Mouse (Mus musculus): ENCODE data around the gene Trim2.

Gene Trim2

GRCm38 (mm10) chr3:84306777-84307176, at the start of gene Trim2:
Gene Trim2, minus strand, starts transcription at chr3:84306877.
- no peak for DNase-seq (ENCODE audit: low read depth, low spot score)

- DNase-seq (ENCODE audit: low read depth, low spot score): no peak
Measured at GRCm38 (mm10) chr3:84355930-84356689, 49.4 kb upstream of the Trim2 start.

- DNase-seq (ENCODE audit: low read depth, low spot score): peak; percentile 68
Measured at GRCm38 (mm10) chr3:84352353-84353034, 45.8 kb upstream of the Trim2 start.

- no peak for DNase-seq (ENCODE audit: low read depth, low spot score)
Measured at GRCm38 (mm10) chr3:84350311-84350710, 43.6 kb upstream of the Trim2 start.

- no peak for DNase-seq (ENCODE audit: low read depth, low spot score)
Measured at GRCm38 (mm10) chr3:84349771-84350170, 43.1 kb upstream of the Trim2 start.

- DNase-seq (ENCODE audit: low read depth, low spot score): no peak
Measured at GRCm38 (mm10) chr3:84347426-84347825, 40.7 kb upstream of the Trim2 start.

GRCm38 (mm10) chr3:84346456-84347150, 39.9 kb upstream of the Trim2 start:
- DNase-seq (ENCODE audit: low read depth, low spot score): no peak

GRCm38 (mm10) chr3:84345646-84345980, 38.9 kb upstream of the Trim2 start:
- no peak for DNase-seq (ENCODE audit: low read depth, low spot score)

- DNase-seq (ENCODE audit: low read depth, low spot score): peak; percentile 87
Measured at GRCm38 (mm10) chr3:84344725-84345645, 38.3 kb upstream of the Trim2 start.

GRCm38 (mm10) chr3:84343101-84343500, 36.4 kb upstream of the Trim2 start:
- no peak for DNase-seq (ENCODE audit: low read depth, low spot score)

GRCm38 (mm10) chr3:84341811-84342210, 35.1 kb upstream of the Trim2 start:
- DNase-seq (ENCODE audit: low read depth, low spot score): no peak

- no peak for DNase-seq (ENCODE audit: low read depth, low spot score)
Measured at GRCm38 (mm10) chr3:84337585-84337984, 30.9 kb upstream of the Trim2 start.

- DNase-seq (ENCODE audit: low read depth, low spot score): no peak
Measured at GRCm38 (mm10) chr3:84336342-84336741, 29.7 kb upstream of the Trim2 start.

- no peak for DNase-seq (ENCODE audit: low read depth, low spot score)
Measured at GRCm38 (mm10) chr3:84335421-84336073, 28.9 kb upstream of the Trim2 start.

- no peak for DNase-seq (ENCODE audit: low read depth, low spot score)
Measured at GRCm38 (mm10) chr3:84334771-84335420, 28.2 kb upstream of the Trim2 start.

GRCm38 (mm10) chr3:84333400-84334349, 27.0 kb upstream of the Trim2 start:
- peak; percentile 67 for DNase-seq (ENCODE audit: low read depth, low spot score)

GRCm38 (mm10) chr3:84330210-84330609, 23.5 kb upstream of the Trim2 start:
- no peak for DNase-seq (ENCODE audit: low read depth, low spot score)

GRCm38 (mm10) chr3:84324967-84325441, 18.3 kb upstream of the Trim2 start:
- no peak for DNase-seq (ENCODE audit: low read depth, low spot score)

- peak; percentile 52 for DNase-seq (ENCODE audit: low read depth, low spot score)
Measured at GRCm38 (mm10) chr3:84324478-84324877, 17.8 kb upstream of the Trim2 start.

Data from forelimb bud, embryonic 11.5 days (tissue).